25 mouse cellular contexts compared by ENCODE assay signal in the genomic region with DNA sequence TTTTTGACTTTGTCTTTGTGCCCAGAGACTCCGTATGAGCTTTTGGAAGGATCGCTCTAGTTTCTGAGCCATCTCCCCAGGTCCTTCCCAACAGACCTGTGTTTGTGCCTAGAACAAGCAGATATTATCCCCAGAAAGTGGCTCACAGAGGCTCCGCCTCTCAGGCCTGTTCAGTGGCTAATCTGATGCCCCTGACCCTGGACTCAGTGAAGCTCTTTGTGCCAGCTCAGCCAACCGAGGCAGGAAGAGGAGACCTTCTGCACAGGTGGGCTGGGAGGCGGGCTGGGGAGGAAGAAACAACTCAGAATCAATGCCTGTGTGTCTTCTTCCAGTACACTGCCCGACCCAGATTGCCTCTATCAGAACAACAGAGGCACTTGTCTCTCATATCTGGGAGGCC.
"Had no signal": no experiment of that assay in that cellular context is flagged by ENCODE, and none has a peak within 500 bp of the region (broad histone marks: within the 10 kb centered on the region; RNA-seq: fewer than 3 reads in every experiment).

No protein-coding gene starts in this region.

- H3K9ac ChIP-seq: heart, embryonic 12.5 days; hindbrain, embryonic 14.5 days; intestine, embryonic 15.5 days; limb, embryonic 12.5 days; liver, embryonic 13.5 days; liver, embryonic 15.5 days; liver, postnatal 0 days had no signal

- H3K27ac ChIP-seq: gastrocnemius, adult 2 months; heart, embryonic 10.5 days; hindbrain, embryonic 14.5 days; intestine, embryonic 15.5 days; layer of hippocampus, adult 2 months; left cerebral cortex, adult 2 months; limb, embryonic 10.5 days; limb, embryonic 12.5 days; liver, embryonic 13.5 days; liver, embryonic 15.5 days had no signal

- ATAC-seq: hindbrain, embryonic 16.5 days; inflammation-experienced regulatory T-cells, adult 6 months; intestine, embryonic 15.5 days; intestine, postnatal 0 days; liver, postnatal 0 days had no signal

- H3K36me3 ChIP-seq: heart, embryonic 10.5 days; heart, embryonic 12.5 days; intestine, embryonic 15.5 days; limb, embryonic 10.5 days; limb, embryonic 12.5 days; liver, embryonic 13.5 days; liver, embryonic 15.5 days had no signal

- H3K4me3 ChIP-seq: gastrocnemius, adult 2 months; heart, embryonic 10.5 days; heart, embryonic 12.5 days; intestine, embryonic 15.5 days; layer of hippocampus, adult 2 months; left cerebral cortex, adult 2 months; limb, embryonic 10.5 days; limb, embryonic 12.5 days; liver, embryonic 13.5 days; liver, embryonic 15.5 days had no signal

- H3K4me2 ChIP-seq: heart, embryonic 12.5 days; hindbrain, embryonic 14.5 days; intestine, embryonic 15.5 days; limb, embryonic 12.5 days; liver, embryonic 11.5 days; liver, embryonic 13.5 days; liver, embryonic 15.5 days had no signal

- H3K4me1 ChIP-seq: heart, embryonic 10.5 days; heart, embryonic 12.5 days; intestine, embryonic 15.5 days; limb, embryonic 12.5 days; liver, embryonic 15.5 days had no signal

- DNase-seq: gastrocnemius, adult 2 months; gastrocnemius, postnatal 10 days; gastrocnemius, postnatal 25 days; heart, adult 18-20 months; heart, postnatal 10 days; heart, postnatal 4 days; kidney, adult 18-20 months; kidney, adult 8-10 months; kidney, postnatal 25 days; liver; liver, embryonic 13.5 days; liver, postnatal 0 days had no signal

- H3K27me3 ChIP-seq: heart, embryonic 12.5 days; intestine, embryonic 15.5 days; limb, embryonic 12.5 days; liver, embryonic 13.5 days; liver, embryonic 15.5 days had no signal

- H3K9me3 ChIP-seq: heart, embryonic 10.5 days; heart, embryonic 12.5 days; intestine, embryonic 15.5 days; limb, embryonic 10.5 days; limb, embryonic 12.5 days; liver, embryonic 13.5 days; liver, embryonic 15.5 days had no signal
